Mouse (Mus musculus): ENCODE data around the gene Cygb.
"Not testable (repeated sequence)": the region's sequence is repeated elsewhere in the genome, so short reads cannot be mapped to it uniquely, and the experiment has no call there.

The Cygb gene

GRCm38 (mm10) chr11:116636607-116637006 is 17.5 kb downstream of the Cygb start:
- DNase-seq (ENCODE audit: low spot score) = not testable (repeated sequence)

GRCm38 (mm10) chr11:116632962-116633361 is 21.2 kb downstream of the Cygb start:
- DNase-seq (ENCODE audit: low spot score) = no peak

GRCm38 (mm10) chr11:116630171-116630965 is 23.7 kb downstream of the Cygb start:
- DNase-seq (ENCODE audit: low spot score) = no peak

- DNase-seq (ENCODE audit: low spot score) = no peak
Observed at GRCm38 (mm10) chr11:116629472-116629871, 24.6 kb downstream of the Cygb start.

GRCm38 (mm10) chr11:116628712-116629111 is 25.4 kb downstream of the Cygb start:
- peak; percentile 86 for DNase-seq (ENCODE audit: low spot score)

GRCm38 (mm10) chr11:116627072-116628020 is 26.8 kb downstream of the Cygb start:
- DNase-seq (ENCODE audit: low spot score) = no peak

GRCm38 (mm10) chr11:116626299-116627071 is 27.6 kb downstream of the Cygb start, which contains the start of gene Rhbdf2:
Rhbdf2 (minus strand) TSS chr11:116627019.
- peak; percentile 49 for DNase-seq (ENCODE audit: low spot score)

- DNase-seq (ENCODE audit: low spot score) = no peak
Observed at GRCm38 (mm10) chr11:116625081-116626000, 28.8 kb downstream of the Cygb start.

GRCm38 (mm10) chr11:116624131-116624832 is 29.8 kb downstream of the Cygb start:
- DNase-seq (ENCODE audit: low spot score) = no peak

- DNase-seq (ENCODE audit: low spot score) = no peak
Observed at GRCm38 (mm10) chr11:116623281-116624124, 30.6 kb downstream of the Cygb start.

GRCm38 (mm10) chr11:116621258-116621704 is 32.8 kb downstream of the Cygb start:
- DNase-seq (ENCODE audit: low spot score) = peak; percentile 91

- DNase-seq (ENCODE audit: low spot score) = no peak
Observed at GRCm38 (mm10) chr11:116620559-116621253, 33.4 kb downstream of the Cygb start.

GRCm38 (mm10) chr11:116620073-116620472 is 34.0 kb downstream of the Cygb start:
- DNase-seq (ENCODE audit: low spot score) = no peak

GRCm38 (mm10) chr11:116619561-116619960 is 34.6 kb downstream of the Cygb start:
- DNase-seq (ENCODE audit: low spot score) = no peak

GRCm38 (mm10) chr11:116619156-116619555 is 35.0 kb downstream of the Cygb start:
- DNase-seq (ENCODE audit: low spot score) = no peak

GRCm38 (mm10) chr11:116618666-116619065 is 35.4 kb downstream of the Cygb start:
- DNase-seq (ENCODE audit: low spot score) = no peak

- DNase-seq (ENCODE audit: low spot score) = no peak
Observed at GRCm38 (mm10) chr11:116617641-116618040, 36.5 kb downstream of the Cygb start.

- DNase-seq (ENCODE audit: low spot score) = no peak
Observed at GRCm38 (mm10) chr11:116616438-116617118, 37.5 kb downstream of the Cygb start.

Measured in MN1 (cell line).